Mouse (Mus musculus): Measurements from ENCODE around the gene Pex10.

GRCm38 (mm10) chr4:155074418-155074817 is 7.6 kb downstream of the Pex10 start:
- TF ChIP-seq RCOR1 (conservative IDR thresholded peaks at IDR 0.05; ENCODE audit: low read depth, low read length) (no peak), ZNF384 (IDR thresholded peaks at IDR 0.05; ENCODE audit: low read depth, low read length) (no peak), EP300 (IDR thresholded peaks at IDR 0.05; ENCODE audit: low read length) (no peak), UBTF (IDR thresholded peaks at IDR 0.05; ENCODE audit: low read depth, low read length) (no peak), CTCF (conservative IDR thresholded peaks at IDR 0.05 in 1 of 2, IDR thresholded peaks at IDR 0.05 in 1 of 2; ENCODE audit: low read depth in 2 of 2, low read length in 2 of 2) (no peak), CHD1 (IDR thresholded peaks at IDR 0.05; ENCODE audit: low read depth, low read length) (no peak), USF1 (IDR thresholded peaks at IDR 0.05; ENCODE audit: low read depth, low read length) (no peak), POLR2A (IDR thresholded peaks at IDR 0.05; ENCODE audit: low read depth, low read length) (no peak), NELFE (IDR thresholded peaks at IDR 0.05; ENCODE audit: low read depth, low read length) (no peak)
